Mouse (Mus musculus): ENCODE results near the gene Klhl4. TPM values are rescaled to one million over a fixed set of nuclear protein-coding genes. Genes with fewer than 3 reads are reported as not detected.

Klhl4 gene
- 0.24 TPM for polyA plus RNA-seq (2017; shearing (Covaris generic))

GRCm38 (mm10) chrX:114473782-114474731 lies at the start of gene Klhl4:
Gene Klhl4 (plus strand): TSS chrX:114474333.

All from inflammation-experienced regulatory T-cells, adult 16 weeks (primary cell).